Mouse (Mus musculus): ENCODE data around the gene Sgsm2.
A peak's percentile ranks its signal among the peaks of the same experiment; 100 is the strongest.

Sgsm2 gene

GRCm38 (mm10) chr11:74881979-74882378, 14.9 kb downstream of the Sgsm2 start:
- no peak for DNase-seq (ENCODE audit: low spot score)

DNA sequence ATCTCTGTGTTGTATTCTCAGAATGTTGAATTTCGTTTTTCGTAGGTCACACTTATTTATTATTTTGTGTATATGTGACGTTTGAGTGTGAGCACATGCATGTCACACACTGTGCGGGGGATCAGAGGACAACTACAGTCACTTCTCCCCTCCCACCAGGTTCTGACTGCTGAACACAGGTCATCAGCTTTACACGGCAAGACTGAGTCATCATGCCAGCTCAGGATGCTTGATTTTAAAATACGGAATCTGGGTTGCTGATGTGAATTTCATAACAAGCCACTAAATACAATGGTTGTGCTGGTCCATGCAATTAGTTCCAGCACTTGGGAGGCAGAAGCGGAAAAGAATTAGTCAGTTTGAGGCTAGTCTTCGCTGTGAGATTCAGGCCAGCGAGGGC, 15.9 kb downstream of the Sgsm2 start:
- DNase-seq (ENCODE audit: low spot score): no peak

DNA sequence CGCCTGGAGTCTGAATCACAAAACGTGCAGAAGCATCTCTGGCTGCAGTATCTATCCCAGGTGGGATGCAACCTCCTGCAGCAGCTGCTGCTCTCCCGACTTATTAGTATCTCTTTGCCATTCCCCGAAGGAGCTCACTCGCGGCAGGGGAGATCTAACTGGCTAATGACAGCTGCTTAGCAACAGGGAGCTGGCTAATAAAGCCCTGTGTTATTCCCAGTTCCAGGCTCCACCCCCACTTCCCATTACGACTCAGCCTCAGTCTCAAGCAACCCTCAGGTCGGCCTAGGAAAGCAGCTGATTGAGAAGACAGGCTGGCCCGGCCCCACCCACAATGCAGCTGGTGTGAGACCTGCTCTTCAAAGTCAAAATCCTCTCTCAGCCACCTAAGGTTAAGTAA, 20.1 kb downstream of the Sgsm2 start:
- DNase-seq (ENCODE audit: low spot score): peak; percentile 25

DNA sequence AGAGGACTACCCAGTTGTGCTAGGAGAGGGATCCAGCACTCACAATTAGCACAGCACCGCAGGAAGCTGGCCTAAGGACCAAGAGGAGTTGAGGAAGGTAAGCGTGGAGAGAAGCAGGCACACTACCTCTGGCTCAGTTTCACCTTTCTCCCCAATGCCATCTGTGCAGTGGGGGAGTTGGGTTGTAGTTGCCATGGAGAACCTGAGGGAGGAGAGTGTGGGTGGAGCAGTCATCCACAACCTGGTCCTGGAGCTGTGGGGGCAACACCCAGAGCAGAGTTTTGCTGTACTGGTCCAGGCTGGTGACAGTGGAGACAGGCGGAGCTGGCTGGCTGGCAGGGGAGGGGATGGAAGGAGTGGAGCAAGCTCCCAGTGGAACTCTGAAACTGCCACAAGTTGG, 22.2 kb downstream of the Sgsm2 start:
- DNase-seq (ENCODE audit: low spot score): no peak

GRCm38 (mm10) chr11:74870991-74871622, 25.8 kb downstream of the Sgsm2 start:
- no peak for DNase-seq (ENCODE audit: low spot score)

DNA sequence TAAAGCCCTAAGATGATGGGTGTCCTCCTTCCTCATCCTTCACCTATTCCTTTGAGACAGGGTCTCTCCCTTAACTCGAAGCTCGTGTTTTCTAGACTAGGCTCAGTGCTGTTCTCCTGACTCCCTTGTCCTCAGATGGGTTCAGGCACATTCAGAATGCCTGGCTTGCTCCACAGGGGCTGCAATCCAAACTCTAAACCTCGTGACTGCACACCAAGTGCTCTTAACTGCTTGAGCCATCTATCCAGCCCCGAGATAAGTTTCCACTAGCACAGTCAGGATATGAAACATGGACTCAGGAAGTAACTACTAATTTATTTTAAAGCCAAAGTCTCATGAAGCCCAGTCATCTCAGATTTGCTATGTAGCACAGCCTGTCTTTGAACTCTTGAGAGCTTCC, 26.3 kb downstream of the Sgsm2 start:
- no peak for DNase-seq (ENCODE audit: low spot score)

DNA sequence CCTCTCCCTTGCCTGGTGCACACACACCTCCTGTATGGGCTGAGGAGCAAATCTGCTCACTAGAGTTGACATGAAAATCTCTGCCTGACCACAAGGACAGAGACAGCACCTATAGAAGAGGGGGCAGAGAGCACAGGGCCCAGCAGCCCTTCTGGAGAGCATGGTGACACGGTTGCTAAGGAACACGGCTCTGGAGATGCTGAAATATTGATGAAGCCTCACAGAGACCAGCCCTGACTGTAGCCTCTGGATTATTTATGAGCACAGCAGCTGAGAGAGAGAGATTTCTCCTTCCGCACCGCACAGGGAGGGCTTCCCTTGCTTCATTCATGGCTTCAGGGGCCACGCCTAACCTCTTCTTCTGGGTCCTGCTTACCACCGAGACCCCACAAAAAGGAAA, 27.3 kb downstream of the Sgsm2 start:
- no peak for DNase-seq (ENCODE audit: low spot score)

DNA sequence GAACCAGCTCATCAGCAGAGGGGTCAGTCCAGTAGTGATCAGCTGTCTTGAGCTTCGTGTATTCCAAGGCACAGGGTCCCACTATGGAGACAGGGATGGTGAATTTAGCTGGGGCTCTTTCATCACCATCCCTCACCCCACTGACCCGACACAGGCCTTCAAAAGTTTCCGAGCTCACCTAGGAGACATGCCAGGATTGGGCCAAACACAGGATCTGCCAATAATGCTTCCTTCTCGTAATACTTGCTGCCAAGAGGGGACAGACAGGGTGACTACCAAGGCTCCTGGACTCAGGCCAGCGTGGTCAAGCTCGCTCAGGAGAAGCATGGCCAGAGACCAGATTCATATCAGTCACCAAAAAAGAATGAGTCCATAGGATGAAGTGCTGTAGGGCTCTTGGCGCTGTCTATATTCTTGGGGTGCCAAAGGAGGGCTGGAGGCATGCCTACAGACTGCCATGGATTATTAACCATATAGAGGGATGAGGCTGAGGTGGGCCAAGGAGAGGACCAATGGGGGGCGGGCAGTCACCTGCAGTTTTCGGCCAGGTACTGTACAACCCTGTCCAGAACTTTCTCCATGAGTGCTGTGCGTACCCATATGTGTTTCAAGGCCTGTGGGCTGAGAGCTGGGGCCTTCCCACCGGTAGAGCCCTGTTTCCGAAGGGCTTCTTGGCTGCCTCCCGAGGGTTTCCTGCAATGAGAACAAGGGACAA, 28.7 kb downstream of the Sgsm2 start:
- no peak for DNase-seq (ENCODE audit: low spot score)

GRCm38 (mm10) chr11:74867181-74867580, 29.7 kb downstream of the Sgsm2 start:
- no peak for DNase-seq (ENCODE audit: low spot score)

- no peak for DNase-seq (ENCODE audit: low spot score)
These were observed 30.2 kb downstream of the Sgsm2 start for GRCm38 (mm10) chr11:74866640-74867039.

DNA sequence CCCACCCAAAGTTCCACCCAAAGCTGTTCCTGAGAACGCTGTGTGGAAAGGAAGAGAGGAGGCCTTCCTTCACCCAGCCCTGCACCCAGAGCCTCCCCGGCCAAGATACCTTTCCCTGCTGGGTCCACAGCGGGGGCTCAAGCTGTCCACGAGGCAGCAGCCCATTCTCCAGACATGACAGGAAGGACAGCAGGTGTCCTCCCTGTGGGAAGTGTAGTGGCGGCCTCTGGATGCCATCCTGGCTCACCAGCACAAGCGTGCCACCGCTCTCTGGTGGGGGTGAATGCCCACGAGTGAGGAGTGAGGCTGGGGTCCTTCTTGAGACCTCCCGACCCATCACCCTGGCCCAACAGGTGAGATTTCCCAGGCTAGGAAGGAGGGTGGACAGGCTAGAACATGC, 31.6 kb downstream of the Sgsm2 start:
- DNase-seq (ENCODE audit: low spot score): no peak

GRCm38 (mm10) chr11:74864421-74864820, 32.4 kb downstream of the Sgsm2 start:
- DNase-seq (ENCODE audit: low spot score): no peak

DNA sequence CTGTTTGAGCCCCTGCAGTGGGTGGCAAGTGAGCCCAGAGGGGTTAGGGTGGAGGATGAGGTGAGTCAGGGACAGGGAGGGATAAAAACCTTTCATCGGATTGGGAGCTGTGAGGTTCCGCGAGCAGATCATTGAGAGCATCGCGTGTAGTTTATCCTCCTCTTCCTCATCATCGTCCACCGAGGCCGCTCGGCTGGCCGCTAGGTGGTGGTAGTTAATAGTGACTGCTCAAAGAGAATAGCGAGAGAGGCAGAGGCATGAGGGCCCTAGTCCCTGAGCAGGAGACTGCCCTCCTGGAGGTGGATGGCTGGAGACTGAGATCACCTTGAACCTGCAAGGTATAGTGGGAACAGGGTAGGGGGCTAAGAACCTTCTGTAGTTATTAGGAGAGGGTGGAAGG, 33.4 kb downstream of the Sgsm2 start:
- peak; percentile 24 for DNase-seq (ENCODE audit: low spot score)

- DNase-seq (ENCODE audit: low spot score): no peak
These were observed 34.7 kb downstream of the Sgsm2 start for GRCm38 (mm10) chr11:74862129-74862528.

DNA sequence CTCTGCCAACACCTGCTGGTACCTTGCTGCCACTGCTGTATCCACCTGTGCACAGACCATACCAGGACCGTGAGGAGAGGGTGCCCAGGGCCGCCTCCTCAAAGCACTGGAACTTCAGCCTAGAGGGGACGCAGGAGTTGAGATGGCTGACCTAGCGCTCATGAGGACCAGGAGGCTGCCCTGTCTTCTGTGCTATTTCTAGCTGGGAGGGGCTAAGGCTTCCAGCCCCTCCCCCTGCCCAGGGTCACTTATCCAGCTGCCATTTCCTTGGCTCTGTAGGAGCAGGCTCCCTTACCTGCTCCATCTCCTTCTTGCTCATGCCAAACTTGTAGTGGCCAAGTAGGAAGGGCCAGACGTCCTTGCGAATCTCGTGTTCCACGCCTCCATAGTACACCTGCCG, 39.1 kb downstream of the Sgsm2 start:
- DNase-seq (ENCODE audit: low spot score): no peak

- DNase-seq (ENCODE audit: low spot score): no peak
These were observed 45.7 kb downstream of the Sgsm2 start for GRCm38 (mm10) chr11:74850998-74851661.

- DNase-seq (ENCODE audit: low spot score): peak; percentile 77
These were observed 48.8 kb downstream of the Sgsm2 start for GRCm38 (mm10) chr11:74847919-74848521.

- no peak for DNase-seq (ENCODE audit: low spot score)
These were observed 51.1 kb downstream of the Sgsm2 start for GRCm38 (mm10) chr11:74845784-74846183.

GRCm38 (mm10) chr11:74843761-74844160, 53.1 kb downstream of the Sgsm2 start:
- DNase-seq (ENCODE audit: low spot score): no peak

DNA sequence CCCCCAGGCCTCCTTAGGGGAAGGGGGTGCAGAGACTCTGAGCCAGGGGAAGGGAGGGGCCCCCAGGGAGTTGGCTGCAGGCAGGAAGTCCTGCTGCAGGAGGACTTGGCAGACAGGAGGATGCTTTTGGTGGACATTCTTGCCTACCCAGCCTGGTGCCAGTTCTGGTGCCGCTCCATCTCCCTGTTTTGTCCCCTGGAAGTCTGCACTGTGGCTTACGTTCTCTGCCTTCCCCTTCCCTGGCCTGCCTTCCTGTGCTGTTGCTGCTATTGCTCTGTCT, 53.5 kb downstream of the Sgsm2 start:
- no peak for DNase-seq (ENCODE audit: low spot score)

- DNase-seq (ENCODE audit: low spot score): no peak
These were observed 54.0 kb downstream of the Sgsm2 start for GRCm38 (mm10) chr11:74842656-74843434.

DNA sequence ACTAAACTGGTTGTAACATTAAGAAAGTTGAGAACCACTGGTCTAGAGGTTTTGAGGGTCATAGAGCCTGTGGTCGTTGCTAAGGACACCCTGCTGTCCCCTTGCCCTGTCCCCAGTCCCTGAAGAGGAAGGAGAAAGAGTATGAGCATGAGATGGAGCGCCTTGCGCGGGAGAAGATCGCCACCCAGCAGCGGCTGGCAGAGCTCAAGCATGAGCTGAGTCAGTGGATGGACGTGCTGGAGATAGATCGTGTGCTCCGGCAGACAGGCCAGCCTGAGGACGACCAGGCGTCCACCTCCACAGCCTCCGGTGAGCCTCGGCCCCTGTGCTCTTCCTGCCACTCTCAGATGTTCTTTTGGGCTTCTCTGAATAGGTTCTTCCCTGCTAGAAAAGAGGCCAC, 54.8 kb downstream of the Sgsm2 start:
- no peak for DNase-seq (ENCODE audit: low spot score)
